Mouse (Mus musculus): ENCODE results near the gene Casp9.
"Not testable (repeated sequence)": the region's sequence is repeated elsewhere in the genome, so short reads cannot be mapped to it uniquely, and the experiment has no call there.

Gene Casp9

DNA sequence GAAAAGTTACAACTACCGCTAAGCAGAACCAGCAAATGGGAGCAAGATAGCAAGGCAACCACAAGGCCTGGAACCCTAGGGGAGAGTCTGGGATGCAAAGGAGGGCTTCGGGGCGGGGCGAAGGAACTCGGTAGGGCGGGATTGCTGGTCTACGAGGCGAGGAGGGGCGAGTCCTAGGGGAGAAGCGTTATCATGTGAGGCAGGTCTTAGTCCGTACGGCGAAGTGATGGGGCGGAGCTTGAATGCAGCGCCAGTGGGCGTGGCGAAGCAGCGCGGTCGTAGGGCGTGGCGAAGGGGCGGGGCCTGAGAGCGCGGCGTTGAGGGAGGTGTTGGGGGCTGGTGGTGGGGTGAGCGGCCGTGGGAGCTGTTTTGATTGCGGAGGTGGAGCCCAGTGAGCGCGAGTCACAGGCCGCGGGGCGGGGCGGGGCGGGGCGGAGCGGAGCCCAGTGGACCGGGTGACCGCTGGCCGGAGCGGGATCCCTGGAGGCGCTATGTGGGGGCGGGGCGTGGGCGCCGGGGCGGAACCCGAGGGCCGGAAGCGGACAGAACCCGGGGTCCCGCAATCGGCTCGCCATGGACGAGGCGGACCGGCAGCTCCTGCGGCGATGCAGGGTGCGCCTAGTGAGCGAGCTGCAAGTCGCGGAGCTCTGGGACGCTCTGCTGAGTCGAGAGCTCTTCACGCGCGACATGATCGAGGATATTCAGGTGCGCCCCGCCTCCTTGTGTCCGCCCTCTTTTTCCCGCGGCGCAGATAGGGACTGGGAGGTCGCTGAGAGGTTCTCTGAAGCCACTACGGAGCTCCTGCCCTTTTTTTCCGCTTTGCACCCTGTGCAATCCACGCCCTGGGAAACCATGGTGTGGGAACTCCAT lies at the start of gene Casp9:
Gene Casp9, plus strand, starts transcription at position 331 of the 870 bp plus-strand sequence.
- DNase-seq (ENCODE audit: low spot score): peak; percentile 97

DNA sequence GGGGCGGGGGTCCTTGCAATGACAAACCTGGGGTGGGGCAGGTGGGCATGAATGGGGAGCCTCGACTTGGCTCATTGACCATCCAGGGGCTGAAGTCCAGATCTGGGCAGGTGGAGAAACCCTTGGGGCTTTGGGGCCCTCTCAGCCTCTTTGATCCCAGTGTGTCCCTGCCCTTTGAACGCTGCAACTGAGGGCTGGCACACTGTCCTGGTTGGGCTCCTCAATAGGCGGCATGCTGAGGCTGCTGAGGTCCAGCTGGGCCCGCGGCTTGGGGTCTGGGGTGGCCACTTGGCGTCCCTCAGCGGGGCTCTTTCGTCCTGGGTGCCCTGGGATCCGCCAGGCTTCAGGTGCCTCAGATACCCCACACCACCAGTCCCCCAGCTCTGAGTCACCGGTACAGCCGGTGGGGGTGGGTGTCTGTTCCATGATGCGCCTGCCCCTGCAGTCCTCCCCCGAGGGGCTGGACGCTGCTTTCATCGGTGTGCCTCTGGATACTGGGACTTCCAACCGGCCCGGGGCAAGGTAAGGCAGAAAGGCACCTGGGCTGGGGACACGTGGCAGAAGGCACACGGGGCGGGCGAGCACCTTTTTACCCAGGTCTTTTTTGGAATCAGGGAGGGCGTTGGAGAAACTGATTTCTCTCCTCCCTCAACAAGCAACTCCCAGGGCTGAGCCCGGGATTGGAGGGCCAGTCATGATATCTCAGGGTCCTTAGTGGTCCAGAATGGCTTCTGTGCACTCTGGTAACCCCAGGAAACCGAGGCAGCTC lies 46.6 kb upstream of the Casp9 start, which contains the start of gene Agmat:
Gene Agmat, plus strand, starts transcription at position 95 of the 769 bp plus-strand sequence.
- DNase-seq (ENCODE audit: low spot score): no peak

DNA sequence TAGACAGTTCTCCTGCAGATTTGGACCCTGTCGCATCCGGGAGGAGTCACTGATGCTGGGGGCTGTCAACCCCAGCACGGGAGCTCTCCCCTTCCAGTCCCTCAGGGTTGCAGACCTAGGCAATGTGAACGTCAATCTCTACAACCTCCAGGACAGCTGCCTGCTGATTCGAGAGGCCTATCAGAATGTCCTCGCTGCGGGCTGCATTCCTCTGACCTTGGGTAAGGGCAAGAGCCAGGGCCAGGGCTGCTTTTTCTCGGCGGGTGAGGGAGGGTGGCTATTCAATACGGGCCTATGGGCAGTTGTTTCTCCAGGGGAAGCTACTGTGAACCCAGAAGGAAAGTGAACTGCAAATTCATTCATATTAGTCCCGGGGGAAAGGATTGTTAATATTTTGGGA lies 43.9 kb upstream of the Casp9 start:
- DNase-seq (ENCODE audit: low spot score): peak; percentile 77

DNA sequence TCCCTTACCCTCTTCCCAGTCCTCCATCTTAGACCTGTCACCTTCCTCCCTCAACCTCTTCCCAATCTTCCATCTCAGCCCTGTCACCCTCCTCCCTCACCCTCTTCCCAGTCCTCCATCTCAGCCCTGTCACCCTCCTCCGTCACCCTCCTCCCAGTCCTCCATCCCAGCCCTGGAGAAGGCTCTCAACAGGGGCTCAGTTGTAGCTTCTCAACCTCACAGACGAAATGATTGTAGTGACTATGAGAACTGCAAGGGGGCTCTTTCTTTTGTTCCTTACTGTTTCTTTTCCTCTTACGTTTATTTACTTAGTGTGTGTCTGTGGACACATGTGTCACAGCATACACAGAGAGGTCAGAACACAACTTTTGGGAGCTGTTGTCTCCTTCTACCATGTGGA lies 42.6 kb upstream of the Casp9 start:
- DNase-seq (ENCODE audit: low spot score): no peak

DNA sequence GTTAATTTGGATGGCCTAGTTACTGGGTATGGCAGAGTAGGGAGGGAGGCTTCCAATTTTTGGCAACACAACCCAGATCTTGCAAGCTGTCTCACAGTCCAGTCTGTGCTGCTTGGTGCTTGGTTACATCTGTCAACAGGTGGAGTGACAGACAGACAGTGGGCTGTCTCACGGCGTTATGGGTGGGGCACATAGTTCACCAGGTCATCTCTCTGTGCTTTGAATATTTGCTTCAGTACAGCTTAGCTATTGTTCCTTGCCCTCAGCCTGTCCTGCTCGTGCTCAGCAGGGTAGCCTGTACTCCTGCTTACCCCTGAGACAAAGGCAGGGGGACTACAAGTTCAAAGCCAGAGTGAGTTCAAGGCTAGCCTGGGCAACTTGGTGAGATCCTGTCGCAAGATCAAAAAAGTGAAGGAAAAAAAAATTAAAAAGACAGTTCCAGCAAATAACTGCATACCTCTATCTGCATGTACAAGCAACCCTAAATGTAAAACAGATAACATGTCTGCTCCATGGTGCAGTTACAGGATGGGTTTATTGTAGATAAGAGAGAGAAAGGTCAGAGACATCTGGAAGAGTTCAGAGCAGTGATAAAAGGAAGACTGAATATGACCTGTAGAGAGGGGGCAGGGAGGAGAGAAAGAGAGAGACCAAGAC lies 41.9 kb upstream of the Casp9 start:
- no peak for DNase-seq (ENCODE audit: low spot score)

DNA sequence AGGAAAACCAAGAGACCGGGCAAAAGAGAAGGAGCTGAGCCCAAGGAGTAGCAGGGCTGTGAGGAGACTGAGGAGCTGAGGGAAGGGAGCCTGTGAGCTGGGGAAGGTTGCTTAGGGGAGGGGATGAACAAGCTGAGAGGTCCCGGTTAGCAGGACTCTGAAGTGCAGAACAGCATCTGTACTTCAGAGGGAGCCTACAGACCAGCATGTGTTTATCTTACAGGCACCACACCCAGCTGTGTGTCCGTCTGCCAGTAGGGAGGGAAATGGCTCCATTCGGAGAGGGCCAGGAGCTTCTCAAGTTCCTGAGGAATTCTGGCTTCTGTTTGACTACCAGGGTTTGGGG lies 41.4 kb upstream of the Casp9 start:
- DNase-seq (ENCODE audit: low spot score): no peak

DNA sequence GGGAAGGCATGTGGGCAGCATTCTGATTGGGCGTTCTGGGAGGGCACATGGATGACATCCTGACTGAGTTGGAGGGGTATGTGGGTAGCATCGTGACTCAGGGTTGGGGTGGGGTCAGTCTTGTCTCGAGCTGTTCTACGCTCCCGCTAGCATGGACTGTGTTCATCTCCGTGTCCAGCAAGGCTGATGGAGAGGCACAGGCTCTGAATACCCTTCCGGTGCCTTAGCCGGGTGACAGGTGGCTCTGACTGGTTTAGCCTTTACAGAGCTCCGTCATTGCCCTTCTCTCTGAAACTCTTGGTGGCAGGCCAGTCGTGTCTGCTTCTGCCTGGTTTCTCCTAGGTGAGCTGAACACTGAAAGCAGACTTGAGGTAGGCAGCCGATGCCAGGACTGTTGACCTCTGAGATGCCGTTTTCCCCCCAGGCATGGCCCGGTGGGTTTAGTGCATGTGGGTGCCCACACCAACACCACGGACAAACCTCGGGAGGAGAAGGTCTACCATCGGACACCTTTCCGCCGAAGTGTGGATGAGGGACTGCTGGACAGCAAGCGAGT lies 38.0 kb upstream of the Casp9 start:
- DNase-seq (ENCODE audit: low spot score): no peak

DNA sequence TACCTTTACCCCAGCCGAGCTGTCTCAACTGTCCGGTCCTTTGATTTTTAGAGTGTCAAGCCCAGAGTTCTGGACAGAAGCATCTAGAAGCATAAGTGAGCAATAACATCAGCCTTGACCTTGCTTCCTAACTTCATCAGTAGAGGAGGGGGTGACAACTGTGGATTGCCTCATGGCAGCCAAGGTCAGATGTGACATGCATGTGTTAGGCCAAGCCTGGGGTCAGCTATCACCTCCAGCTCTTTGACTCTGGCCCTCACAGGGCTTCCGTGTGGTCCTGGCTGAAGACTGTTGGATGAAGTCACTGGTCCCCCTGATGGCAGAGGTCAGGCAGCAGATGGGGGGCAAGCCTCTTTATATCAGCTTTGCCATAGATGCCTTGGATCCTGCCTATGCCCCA lies 36.3 kb upstream of the Casp9 start:
- DNase-seq (ENCODE audit: low spot score): no peak

DNA sequence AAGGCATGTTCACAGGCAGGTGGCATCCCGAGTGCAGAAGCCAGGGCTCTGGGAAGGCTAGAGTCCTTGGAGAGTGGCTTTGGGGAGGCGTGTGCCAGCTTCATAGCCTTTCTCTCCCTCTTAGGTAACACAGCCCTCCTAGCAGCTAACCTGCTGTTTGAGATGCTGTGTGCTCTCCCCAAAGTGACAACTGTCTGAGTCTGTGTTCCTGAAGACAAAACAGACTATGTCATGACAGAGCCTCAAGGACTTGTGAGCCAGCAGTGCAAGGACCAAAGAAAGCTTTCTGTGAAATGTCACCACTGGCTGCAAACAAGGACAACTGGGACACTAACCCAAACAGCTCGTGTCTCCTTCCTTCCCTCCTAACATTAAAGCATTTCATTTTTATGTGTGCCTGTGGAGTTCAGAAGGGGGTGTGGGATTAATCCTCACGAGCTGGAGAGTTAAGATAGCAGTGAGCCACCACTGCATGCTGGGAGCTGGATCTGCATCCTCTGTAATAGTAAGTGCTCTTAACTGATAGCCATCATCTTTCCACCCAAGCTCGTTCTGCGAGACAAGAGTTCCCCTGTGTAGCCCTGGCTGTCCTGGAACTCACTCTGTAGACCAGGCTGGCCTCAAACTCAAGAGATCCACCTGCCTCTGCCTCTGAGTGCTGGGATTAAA lies 34.4 kb upstream of the Casp9 start:
- DNase-seq (ENCODE audit: low spot score): peak; percentile 25

DNA sequence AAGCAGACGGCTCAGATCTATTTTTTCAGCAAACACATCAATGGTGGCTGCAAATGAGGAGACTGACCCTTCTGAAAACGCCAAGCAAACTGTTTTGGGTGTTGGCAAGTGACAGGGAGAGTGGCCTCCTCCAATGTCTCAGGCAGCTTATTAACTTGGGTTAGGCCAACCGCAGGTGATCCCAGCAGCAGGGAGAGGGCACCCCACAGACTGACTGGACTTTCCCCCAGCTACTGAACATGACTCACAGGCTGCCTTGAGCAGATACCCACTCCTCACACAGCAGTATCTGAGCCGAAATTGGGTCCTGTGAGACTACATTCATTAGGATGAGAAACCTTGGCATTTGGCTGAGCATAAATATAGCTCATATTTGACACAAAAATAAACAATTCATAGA lies 32.5 kb upstream of the Casp9 start:
- DNase-seq (ENCODE audit: low spot score): no peak

DNA sequence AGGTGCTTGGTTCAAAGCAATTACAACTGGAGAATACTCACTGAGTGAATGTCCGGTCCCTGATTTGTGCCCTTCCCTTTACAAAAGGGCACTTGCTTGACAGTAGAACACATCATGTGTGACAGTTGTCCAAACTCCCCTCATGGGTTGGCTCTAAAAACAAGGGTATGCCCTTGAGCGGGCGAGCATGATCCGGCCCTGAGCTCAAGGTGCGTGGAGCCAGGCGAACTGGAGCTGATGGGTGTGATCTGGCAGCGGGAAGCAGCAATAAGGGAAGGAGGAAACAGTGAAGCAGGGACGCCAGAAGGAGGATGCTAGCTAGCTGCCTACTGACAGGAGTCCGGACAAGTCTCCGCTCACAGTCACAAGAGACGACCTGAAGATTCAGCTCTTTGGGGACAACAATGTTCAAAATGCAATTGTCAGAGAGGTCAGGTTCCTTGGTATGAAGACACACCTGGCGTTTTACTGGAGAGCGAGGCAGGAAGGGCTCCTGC lies 31.3 kb upstream of the Casp9 start:
- no peak for DNase-seq (ENCODE audit: low spot score)

DNA sequence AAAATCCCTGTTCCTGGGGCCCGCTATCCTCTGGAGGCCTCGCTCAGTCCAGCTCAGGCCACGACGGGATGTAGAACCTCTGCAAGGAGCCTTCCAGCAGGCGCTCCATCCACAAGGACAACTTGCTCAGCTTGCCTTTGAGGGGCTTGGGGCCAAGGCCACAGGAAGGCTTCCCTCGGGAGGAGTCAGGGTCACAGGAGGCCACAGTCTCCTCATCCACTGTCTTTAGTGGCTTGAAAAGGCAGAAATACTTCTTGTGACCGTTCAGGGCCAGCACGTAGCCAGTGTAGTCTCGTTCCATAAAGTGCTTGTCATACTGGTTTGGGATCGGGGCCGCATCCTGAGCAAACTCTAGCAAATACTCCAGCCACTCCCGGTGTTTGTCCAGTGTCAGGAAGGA lies 29.9 kb upstream of the Casp9 start:
- DNase-seq (ENCODE audit: low spot score): no peak

DNA sequence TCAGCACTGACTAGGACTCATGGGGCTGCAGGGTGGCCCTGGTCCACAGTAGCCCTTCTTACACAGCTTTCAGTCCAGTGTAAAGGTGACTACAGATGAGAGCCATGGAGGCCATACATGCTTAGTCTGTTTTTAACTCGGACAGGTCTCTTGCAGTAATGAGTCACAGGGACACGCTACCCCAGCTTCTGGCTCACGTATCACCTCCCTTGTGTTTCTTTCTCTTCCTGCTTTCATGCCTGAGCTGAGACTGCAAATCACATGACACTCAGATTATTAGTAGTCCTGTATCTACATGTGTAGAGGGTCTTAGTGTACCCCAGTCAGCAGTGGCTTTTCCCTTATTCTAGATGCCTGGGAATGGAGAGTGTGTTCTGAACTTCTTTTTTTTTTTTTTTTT lies 28.4 kb upstream of the Casp9 start:
- no peak for DNase-seq (ENCODE audit: low spot score)

DNA sequence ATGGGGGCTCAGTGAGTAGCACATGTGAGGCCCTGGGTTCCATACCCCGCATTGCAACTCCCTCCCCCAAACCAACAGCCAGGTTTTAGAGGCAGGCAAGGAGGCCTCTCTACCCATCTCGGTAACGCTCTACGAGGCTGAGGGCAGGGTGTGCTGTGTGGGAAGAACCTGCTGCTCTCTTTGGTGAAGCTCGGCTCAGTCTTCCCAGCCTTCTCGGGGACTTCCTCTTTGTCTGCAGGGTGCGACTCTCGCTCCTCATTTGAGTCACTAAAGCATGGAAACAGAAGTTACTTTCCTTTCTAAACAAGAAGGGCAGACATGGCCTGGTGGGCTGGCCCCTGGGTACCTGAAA lies 27.1 kb upstream of the Casp9 start:
- DNase-seq (ENCODE audit: low spot score): no peak

DNA sequence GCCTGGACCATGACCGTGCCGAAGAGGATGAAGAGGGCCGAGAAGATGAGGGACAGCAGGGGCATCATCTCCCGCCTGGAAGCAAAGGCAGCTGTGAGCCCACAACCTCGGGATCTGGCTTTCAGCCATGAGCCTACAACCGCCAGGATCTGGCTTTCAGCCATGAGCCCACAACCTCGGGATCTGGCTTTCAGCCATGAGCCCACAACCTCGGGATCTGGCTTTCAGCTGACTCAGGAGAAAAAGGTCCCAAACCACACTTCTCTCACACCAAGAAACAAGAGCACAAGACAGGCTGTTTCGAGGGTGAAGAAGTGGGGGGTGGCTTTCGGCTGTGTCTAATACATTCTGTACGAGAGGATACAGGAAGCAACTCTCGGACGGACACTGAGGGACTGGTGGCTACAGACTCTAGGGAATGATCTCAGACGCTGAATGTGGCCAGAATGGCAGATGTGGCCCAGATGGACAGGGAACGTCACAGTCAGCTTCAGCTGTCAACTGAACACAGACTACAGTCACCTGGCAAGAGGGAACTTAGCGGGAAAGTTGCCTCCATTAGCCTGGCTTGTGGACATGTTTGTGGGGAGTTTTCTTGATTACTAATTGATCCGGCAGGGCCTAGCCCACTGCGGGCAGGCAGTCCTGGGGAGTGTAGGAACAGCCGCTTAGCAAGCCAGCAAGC lies 26.6 kb upstream of the Casp9 start:
- DNase-seq (ENCODE audit: low spot score): peak; percentile 42

DNA sequence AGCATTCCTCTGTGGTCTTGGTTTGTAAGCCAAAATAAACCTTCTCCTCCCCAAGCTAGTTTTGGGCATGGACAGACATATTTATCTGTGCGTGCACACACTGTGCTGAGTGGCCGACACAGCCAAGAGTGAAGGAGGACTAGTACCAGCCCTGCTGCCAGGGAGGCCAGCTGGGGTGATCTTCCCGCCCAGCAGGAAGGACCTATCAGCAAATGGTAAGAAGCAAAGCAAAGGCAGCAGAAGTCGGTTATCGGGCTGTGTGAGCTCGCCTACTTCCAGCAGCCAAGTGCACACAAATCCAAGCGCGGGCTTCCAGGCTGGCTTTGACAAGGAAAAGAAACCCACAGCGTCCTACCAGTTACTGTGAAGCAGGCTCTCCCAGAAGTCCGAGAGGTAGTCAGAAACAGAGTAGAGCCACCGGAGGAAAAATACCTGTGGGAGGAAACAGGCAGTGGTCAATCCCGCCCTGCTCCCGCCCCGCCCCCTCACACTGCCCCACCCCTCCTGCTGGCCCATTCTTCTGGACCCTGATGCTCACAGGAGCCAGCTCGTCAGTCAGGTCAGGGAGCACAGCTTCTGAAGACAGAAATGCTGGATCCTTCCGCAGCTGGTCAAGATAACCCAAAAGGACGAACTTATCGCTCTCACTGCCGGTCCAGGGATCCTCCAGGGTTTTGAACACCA lies 25.9 kb upstream of the Casp9 start:
- DNase-seq (ENCODE audit: low spot score): peak; percentile 56

DNA sequence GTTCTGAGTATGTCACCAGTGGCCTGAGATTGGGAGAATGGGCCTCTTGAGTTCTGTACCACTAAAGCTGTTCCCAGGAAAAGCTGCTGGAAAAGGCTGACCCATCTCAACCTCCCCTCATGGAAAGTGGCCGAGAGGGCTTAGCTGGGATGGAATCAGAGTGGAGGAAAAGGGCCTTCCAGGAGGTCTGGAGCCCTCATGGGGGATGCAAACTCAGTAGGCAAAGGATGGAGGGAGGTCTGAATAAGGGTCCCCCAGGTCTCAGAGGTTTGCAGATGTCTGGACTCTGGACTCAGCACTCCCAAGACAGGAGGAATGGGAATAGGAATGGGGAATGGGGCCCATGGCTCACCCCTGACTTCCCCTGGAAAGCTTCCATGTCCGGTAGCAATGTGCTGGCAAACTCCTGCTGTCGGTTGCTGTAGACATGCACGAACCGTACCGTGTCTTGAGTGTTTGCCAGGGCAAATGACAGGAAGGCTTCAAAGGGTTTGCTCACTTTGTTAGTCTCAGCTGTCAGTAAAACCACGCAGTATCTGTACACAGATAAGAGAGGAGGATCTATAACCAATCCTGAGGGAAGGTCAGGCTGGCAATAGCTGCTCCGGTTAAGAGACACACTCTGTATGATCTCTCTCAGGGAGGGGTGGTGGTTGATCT lies 23.8 kb upstream of the Casp9 start:
- DNase-seq (ENCODE audit: low spot score): no peak

DNA sequence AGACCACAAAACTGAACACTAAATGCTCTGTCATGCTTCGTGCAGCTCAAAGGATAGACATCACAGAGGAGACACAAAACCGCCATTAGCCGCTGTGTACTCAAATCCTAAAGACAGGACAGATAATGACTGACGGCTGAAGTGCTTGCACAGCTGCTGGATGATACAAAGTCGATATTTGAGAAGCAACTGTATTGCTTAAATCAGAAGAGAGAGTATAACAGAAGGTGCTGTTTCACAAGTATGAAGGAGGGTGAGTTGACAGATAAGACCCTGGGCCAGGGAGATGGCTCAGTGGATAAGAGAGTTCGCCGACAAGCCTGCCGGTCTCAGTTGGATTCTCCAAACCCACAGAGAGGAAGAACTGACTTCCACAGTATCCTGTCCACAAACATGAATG lies 21.6 kb upstream of the Casp9 start:
- no peak for DNase-seq (ENCODE audit: low spot score)

DNA sequence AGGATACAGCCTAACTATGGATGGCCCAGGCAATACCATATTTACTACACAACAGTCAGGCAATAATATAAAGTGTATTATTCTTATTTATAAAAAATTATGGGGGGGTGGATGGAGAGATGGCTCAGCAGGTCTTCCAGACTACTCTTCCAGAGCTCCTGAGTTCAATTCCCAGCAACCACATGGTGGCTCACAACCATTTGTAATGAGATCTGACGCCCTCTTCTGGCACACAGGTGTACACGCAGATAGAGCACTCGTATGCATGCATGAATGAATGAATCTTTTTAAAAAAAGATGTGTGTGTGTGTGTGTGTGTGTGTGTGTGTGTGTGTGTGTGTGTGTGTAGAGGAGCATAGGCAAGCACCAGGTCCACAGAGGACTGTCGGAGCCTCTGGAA lies 20.4 kb upstream of the Casp9 start:
- DNase-seq (ENCODE audit: low spot score): not testable (repeated sequence)

DNA sequence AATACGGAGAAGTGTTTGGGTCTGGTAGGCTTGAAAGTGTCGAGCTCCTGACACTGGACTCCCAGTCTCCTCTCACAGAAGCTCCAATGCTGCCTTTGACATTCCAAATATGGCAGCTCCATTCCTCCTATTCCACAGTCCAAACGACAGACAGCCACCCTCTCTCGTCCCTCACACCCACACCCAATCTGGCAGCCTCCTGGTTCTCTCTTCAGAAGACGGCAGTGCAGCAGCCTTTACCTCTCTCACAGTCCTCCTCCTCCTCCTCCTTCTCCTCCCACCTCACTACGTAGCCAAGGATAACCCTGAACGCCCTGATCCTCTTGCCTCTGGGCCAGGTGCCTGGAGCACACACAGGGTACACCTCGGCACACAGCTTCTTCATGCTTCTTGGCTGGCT lies 13.6 kb upstream of the Casp9 start:
- DNase-seq (ENCODE audit: low spot score): no peak
